Mouse (Mus musculus) v-Abl transformed pro-B cells (cell line): ENCODE measurements around the gene Cbx4.

Source experiments
- in situ Hi-C, 2 experiments: fragments of 400-800 bp; cut with MboI; formaldehyde crosslinking; loops; one replicate each; pipeline ENCODE4 v1.15.1; 2025; ENCODE audit not compliant: unreplicated experiment in 2 of 2

Gene Cbx4

GRCm38 (mm10) chr11:119087301-119088082, 1.5 kb upstream of the Cbx4 start:
- in situ Hi-C loops = no loop called here

GRCm38 (mm10) chr11:119085279-119086062, 550 bp downstream of the Cbx4 start:
- in situ Hi-C loops = no loop called here

DNA sequence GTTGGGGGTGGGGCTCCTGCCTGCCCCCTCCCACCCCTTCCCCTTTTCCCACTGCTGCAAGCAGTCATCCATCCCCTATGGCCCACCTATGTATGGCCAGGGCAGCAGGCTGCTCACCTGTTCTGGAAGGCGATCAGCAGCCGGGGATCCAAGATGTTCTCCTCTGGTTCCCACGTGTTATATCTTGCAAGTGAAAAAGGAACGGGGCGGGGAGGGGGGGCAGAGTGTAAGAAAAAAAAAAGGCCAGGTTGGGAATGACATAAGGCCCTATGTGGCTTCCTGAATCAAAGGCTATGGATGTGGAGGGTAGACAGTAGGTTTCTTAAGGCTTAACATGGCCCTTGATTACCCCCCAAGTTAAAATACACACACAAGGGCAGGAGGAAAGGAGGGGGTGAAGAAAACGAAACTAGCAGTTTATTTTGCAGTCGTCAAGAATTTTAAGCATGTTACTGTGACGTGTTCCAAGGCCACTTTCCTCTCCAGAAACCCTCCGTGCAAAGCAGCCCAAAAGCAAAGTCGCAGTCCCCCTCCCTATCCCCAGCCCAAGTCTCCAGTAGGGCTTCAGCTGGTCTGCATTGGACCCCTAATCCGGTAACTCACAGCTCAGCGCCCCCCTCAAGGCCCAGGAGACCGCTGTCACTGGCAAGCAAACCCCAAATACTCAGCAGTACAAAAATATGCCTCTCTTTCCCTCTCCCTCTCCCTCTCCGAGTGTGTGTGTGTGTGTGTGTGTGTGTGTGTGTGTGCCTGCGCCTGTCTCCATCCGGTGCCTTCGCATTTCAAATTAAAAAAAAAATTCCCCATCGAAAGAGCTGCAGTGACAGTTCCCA, 1.4 kb downstream of the Cbx4 start:
- in situ Hi-C loops = loop anchor here (5.0 kb wide), 2 partner anchors 37 to 87 kb away; no protein-coding TSS in a partner anchor

GRCm38 (mm10) chr11:119083724-119084445, 2.1 kb downstream of the Cbx4 start:
- in situ Hi-C loops = loop anchor here (5.0 kb wide), 2 partner anchors 37 to 87 kb away; no protein-coding TSS in a partner anchor

DNA sequence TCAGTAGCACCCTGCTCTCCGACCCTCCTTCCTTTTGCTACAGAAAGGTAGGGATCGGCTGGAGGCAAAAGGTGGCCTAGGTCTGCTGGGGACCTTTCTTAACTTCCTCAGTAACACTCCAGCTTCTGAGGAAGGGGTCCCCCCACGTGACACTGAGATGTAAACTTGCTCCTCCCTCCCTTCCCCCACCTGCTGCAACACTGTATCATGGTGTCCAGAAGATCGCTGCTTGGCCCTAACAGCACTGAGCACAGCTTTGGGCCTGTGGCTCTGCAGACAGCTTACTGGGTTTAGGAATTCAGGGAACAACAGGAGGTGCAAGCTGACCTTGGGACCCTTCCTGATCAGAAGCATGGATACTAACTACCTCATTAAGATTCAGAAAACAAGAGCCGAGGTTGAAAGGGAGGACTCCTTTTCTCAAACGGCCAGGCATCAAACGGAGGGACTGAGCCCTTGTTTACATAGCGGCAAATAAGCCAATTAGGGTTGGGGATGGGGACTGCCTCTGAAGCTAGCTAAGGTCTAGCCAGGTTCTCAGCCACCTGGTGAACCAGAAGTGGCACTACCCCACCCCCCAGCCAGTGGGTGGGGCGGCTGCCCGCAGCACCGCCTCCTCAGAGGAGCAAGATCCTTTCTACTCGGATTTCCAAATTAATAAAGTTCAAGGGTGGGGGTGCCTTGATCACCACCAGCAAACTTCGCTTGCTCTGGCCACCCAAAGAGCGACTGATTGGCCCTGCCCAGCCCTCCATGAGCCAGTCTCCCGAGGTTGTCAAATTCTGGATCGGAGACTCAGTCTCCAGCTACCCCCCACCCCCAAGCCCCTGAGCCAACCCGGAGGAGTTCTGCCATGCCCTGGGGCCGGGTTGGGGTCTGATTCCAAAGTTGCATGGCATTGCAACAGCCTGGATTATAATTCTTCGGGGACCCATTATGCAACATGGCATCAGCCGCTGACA, 3.1 kb downstream of the Cbx4 start:
- in situ Hi-C loops = loop anchor here (5.0 kb wide), 2 partner anchors 36 to 86 kb away; no protein-coding TSS in a partner anchor

DNA sequence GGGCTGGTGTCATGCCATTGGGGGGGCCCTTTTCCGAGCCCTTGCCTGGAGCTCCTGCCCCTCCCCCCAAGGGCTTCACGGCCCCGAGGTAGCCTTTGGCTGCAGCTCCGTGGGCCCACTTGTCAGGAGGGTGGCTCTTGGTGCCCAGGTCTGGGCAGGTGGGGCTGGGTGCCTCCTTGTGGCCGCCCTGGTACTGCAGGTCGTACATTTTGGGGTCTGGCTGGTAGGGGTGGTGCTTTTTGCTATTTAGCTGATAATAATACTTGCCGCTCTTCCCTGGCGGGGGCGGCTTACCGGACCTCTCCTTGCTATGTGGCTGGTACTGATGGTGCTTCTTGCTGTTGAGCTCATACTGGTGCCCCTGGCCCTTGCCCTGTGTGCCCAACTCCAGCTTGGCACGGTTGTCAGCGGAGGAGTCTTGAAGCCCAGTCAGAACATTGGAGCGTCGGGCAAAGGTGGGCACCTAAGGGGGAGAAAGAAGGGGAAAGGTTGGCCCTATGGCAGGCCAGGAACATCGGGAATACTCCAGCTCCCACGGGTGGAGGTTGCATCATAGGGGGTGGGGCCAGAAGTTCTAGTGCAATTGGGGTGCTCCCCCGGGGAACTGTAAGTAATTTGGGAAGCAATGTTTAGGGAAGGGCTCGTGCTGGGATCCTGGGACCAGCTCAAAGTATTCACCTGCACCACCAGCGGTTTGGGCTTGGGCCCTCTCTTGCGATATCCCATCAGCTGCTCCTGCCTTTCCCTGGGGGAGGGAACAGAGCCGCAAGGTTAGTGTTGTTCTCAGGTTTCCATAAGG, 4.0 kb downstream of the Cbx4 start:
- in situ Hi-C loops = loop anchor here (5.0 kb wide), 2 partner anchors 35 to 85 kb away; no protein-coding TSS in a partner anchor

DNA sequence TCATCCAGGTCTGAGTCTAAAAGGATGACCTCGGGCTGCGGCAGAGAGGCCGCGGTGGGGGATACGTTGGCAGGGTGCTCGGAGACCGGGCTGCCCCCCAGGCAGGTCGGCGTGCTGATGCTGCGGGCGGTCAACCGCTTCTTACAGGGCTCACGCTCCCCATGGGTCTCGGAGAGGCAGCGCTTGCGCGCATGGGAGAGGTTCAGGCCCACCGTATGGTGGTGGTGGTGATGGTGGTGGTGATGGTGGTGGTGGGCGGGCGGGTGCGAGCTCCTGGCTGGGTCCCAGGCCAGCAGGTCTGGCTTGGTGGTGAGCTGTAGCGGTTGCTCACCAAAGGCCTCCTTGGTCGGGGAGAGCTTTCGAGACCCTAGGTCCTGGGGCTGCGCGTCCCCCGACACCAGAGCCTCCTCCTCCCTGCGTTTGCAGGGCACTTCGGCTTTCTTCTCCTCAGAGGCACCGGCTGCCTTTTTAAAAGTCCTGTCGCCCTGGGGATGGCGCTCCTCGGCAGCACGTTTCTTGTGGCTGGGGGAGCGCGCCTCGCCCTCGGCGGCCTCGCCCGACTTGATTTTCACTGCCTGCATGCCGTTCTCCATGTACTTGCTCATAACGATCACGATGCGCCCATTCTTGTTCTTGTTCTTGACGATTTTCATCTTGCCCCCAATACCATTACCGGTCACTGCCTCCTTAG, 4.7 kb downstream of the Cbx4 start:
- in situ Hi-C loops = loop anchor here (5.0 kb wide), 2 partner anchors 34 to 84 kb away; no protein-coding TSS in a partner anchor

- in situ Hi-C loops = loop anchor here (5.0 kb wide), 2 partner anchors 33 to 83 kb away; no protein-coding TSS in a partner anchor
Measured at GRCm38 (mm10) chr11:119080461-119081147, 5.4 kb downstream of the Cbx4 start.

GRCm38 (mm10) chr11:119079445-119079837, 6.6 kb downstream of the Cbx4 start:
- in situ Hi-C loops = loop anchor here in 1 of 2 experiments (10.0 kb wide), 1 partner anchor 85 kb away; no protein-coding TSS in a partner anchor

DNA sequence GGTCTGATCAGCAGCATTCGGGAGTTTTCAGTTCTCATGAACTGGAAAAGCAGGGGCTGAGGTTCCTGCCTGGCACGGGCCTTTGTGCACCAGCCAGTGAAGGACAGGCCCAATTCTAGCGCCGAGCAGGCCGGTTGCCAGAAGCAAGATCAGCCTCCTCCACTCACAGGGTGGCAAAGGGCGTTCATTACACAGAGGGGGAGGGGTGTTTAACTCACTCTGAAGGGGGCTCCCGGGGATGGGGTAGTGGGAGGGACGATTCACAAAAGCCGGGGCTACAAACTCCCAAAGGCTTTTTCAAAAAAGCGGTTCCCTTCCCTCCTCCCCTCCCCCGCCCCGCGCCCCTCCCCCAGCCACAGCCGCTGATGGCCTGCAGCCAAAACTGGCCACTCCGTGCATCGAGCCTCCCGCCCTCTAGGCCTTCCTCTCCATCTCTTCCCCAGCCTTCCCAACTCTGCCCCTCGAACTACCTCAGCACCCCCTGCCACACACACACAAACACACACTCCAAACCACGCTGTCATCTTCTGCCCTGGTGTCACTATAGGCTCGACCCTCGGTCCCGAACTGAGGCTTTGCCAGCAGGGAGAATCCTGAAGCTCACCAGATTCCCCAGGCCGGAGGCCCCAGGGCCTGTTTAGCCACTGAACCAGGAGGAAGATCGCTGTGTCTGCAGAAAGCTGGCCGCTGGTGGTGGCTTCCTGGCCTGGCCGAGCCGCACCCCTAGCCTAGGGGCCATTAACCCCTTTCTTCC, 7.2 kb downstream of the Cbx4 start:
- in situ Hi-C loops = loop anchor here in 1 of 2 experiments (10.0 kb wide), 1 partner anchor 84 kb away; no protein-coding TSS in a partner anchor

- in situ Hi-C loops = loop anchor here in 1 of 2 experiments (10.0 kb wide), 1 partner anchor 83 kb away; no protein-coding TSS in a partner anchor
Measured at GRCm38 (mm10) chr11:119077755-119078154, 8.3 kb downstream of the Cbx4 start.

- in situ Hi-C loops = loop anchor here in 1 of 2 experiments (10.0 kb wide), 1 partner anchor 81 kb away; no protein-coding TSS in a partner anchor
Measured at GRCm38 (mm10) chr11:119075805-119076204, 10.2 kb downstream of the Cbx4 start.

DNA sequence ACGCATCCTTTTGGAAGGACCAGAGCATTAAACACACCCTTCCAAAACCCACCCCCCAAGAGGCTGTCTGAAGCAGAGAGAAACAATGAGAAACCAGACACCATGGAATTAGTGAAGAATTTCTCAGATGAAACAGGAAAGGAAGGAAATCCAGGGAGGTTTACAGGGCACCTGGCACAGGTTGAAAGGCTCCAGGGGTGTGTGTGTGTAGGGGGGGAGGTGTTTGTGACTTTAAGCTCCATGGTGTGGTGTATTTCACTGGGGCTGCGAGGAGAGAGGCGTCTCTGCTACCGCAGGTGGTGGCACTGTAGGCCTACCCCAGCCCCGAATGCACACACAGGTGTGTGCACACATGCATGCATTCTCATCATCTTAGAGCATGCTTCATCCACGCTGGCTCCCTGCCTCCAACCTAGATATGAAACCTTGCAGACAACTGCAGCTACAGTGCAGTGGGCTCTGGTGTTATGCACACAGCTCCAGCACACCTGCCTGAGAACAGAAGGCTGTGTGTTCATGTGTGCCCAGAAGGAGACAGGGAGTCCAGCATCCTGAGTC, 12.1 kb downstream of the Cbx4 start:
- in situ Hi-C loops = loop anchor here in 1 of 2 experiments (10.0 kb wide), 1 partner anchor 79 kb away; no protein-coding TSS in a partner anchor

- in situ Hi-C loops = loop anchor here in 1 of 2 experiments (10.0 kb wide), 1 partner anchor 78 kb away; no protein-coding TSS in a partner anchor
Measured at GRCm38 (mm10) chr11:119072986-119073385, 13.0 kb downstream of the Cbx4 start.

DNA sequence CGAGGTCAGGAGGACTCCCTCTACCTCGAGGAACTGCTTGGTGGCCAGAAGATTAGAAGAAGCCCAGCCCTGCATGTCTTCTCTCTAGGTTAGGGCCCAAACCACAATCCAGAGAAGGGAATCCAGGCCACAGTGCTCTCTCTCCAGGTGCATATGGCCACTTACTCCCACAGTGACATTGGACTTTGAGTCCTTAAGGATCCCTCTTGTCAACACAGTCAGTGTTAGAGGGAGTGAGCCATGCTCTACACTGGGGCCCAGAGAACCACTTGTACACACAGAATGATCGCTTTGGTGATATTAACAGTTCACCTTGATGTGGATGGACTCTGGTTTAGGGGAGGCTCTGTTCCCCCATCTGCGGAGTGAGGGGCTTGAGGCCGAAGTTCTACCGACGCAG, 13.8 kb downstream of the Cbx4 start:
- in situ Hi-C loops = loop anchor here in 1 of 2 experiments (10.0 kb wide), 1 partner anchor 77 kb away; no protein-coding TSS in a partner anchor
